Mouse (Mus musculus) urinary bladder, adult 2 months (tissue): ENCODE results near the gene Micall2. TPM values are rescaled to one million over a fixed set of nuclear protein-coding genes. Genes with fewer than 3 reads are reported as not detected.
A peak's percentile ranks its signal among the peaks of the same experiment; 100 is the strongest.

Experiments
- DNase-seq: peaks from one replicate; pipeline ENCODE4 v3.0.0; 2022; ENCODE audit warnings: low spot score
- polyA plus RNA-seq: library from polyadenylated mRNA; depleted of rRNA; stranded (reverse); fragments of >200 nt; gene quantifications from 2 replicates; pipeline ENCODE4 v1.2.3, GENCODE M21; 2012; rRNA removed

Micall2 gene
- polyA plus RNA-seq, 1 experiment, result 7.1 TPM

- DNase-seq, result no peak
Measured at GRCm38 (mm10) chr5:139681832-139682630, 54.1 kb downstream of the Micall2 start.

- no peak for DNase-seq
Measured at GRCm38 (mm10) chr5:139675707-139675967, 60.5 kb downstream of the Micall2 start.

DNA sequence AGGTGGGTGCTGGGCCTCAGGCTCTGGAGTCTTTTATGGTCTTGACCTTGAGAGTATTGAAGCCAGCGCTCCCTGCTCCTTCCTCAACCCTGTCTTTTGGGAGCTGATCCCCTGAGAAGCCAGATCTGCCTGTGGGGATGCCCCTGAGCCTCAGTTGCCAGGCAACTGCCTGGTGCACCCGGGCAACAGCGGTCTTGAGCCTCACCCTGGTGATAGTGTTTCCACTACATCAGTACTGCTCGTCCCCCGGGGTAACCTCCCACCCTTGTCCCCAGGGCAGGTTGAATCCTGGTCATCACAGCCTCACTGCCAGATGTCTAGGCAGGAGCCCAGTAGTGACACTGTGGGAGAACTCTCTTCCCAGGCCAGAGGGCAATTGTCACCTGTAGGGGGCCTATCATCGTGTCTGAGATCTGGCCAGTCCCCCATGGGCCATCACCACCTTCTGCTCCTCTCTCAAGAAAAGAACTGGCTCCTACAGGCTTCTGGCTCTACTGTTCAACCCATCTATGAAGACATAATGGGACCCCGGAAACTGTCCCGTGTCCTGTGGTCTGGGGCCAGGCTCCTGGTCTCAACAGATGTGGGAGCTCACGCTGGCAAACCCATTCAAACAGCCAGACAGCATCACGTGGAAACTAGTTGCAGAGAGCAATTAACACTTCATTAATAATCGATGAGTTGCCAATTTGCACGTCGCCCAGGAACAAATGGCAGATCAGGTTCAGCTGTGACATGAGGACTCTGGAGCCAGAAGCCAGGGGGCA, 61.0 kb downstream of the Micall2 start:
- DNase-seq, result no peak

GRCm38 (mm10) chr5:139669380-139669779, 66.8 kb downstream of the Micall2 start:
- no peak for DNase-seq

GRCm38 (mm10) chr5:139668494-139668893, 67.6 kb downstream of the Micall2 start:
- DNase-seq, result peak; percentile 38

DNA sequence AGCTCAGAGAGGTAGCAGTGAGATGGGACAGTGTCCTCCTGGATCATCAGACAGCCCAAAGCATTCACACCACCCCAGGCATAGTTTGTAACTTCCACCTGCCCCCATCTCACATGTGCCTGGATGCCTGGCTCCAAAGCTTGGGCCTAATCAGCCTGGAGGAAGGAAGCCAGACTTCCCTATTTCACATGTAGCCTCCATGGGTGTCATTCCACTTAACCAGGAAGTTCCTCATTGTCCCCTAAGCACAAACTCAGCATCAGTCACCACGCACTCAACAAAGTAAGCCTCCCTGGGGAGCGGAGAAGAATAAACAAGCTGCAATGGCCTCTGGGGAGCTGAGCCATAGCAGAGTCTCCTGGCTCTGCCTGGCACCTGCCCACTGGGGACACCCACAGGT, 69.6 kb downstream of the Micall2 start:
- no peak for DNase-seq

DNA sequence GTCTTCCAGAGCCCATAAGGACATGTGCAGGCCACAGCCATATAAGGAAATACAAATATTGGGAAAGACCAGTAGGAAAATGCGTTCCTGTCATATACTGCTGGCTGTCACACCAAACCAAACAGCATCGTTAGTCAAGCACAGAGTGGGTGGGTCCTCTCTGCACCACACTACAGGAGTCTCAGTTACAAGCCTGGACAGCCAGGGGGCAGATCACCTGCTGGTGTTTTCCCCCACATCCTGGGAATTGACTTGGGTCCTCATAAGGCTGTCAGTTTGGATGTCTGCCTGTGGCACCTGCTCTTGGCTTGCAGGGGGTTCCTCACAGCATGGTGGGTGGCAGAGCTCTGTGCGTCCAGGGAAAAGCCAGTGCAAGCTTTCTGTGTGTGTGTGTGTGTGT, 70.8 kb downstream of the Micall2 start:
- DNase-seq, result no peak

DNA sequence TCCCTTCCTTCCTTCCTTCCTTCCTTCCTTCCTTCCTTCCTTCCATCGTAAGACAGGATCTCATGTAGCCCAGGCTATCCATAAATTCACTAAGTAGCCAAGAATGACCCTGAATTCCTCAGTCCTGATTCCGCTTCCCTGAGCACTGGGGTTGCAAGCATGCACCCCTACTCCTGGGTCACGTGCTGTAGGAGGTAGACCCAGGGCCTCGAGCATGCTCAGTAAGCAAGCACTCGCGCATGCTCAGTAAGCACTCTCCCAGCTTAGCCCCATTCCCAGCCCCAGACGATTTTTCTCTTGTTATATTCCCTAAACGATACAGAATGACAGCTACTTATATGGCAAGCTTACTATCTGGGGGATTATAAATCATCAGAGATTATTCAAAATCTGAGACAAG, 74.4 kb downstream of the Micall2 start:
- DNase-seq, result no peak

GRCm38 (mm10) chr5:139659307-139659706, 76.8 kb downstream of the Micall2 start:
- no peak for DNase-seq

DNA sequence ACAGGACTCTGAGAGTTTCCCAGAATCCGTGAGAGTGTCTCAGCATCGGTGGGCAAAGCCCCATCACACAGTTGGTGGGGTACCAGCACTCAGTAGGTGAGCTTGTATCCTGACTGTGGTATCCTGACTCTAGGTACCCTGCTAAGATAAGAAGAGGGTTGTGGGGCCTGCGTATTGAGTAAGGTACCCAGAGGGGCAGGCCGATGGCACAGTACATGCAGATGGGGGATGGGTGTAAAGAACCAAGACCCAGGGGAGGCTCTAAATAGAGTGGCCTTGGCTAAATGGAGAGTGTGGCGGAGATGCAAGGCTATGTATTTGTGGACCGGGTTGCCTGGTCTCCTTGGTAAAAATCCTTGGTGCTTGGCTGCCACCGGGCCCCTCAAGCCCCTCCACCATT, 77.3 kb downstream of the Micall2 start:
- no peak for DNase-seq

- DNase-seq, result no peak
Measured at GRCm38 (mm10) chr5:139657959-139658602, 78.1 kb downstream of the Micall2 start.

Other genes with a start within 250 kb of the Micall2 start
- gene Uncx, start 192.8 kb downstream of the Micall2 start, polyA plus RNA-seq, result not detected in 2 replicates
- gene Ints1, start 39.3 kb upstream of the Micall2 start, polyA plus RNA-seq, result 12.1 and 20.9 TPM in 2 replicates
- 42.3 and 47.7 TPM in 2 replicates for gene Mafk, start 55.2 kb upstream of the Micall2 start, polyA plus RNA-seq
- gene Tmem184a, start 83.6 kb upstream of the Micall2 start, polyA plus RNA-seq, result 79.8 and 112 TPM in 2 replicates
- not detected in 2 replicates for gene Gm26938, start 90.1 kb upstream of the Micall2 start, polyA plus RNA-seq
- gene Psmg3, start 90.5 kb upstream of the Micall2 start, polyA plus RNA-seq, result 25.5 and 35.8 TPM in 2 replicates
- 1.7 and 2.3 TPM in 2 replicates for gene Elfn1, start 171.6 kb upstream of the Micall2 start, polyA plus RNA-seq